Mouse (Mus musculus) forebrain, embryonic 16.5 days (tissue): Measurements from ENCODE around the gene Boll. TPM values are rescaled to one million over a fixed set of nuclear protein-coding genes. Genes with fewer than 3 reads are reported as not detected.
"Not testable (repeated sequence)": the region's sequence is repeated elsewhere in the genome, so short reads cannot be mapped to it uniquely, and the experiment has no call there.

ENCODE experiments used
- ATAC-seq: fragments of 200-750 bp; cut with Nextera tagmentation; 2 replicates; pipeline ENCODE4 v1.8.0; 2017; ENCODE audit warnings: mild to moderate bottlenecking, moderate library complexity
- H3K27ac ChIP-seq: fragments of 300-500 bp; sonication (generic); 2 replicates; pipeline ENCODE4 v1.5.1; 2014; ENCODE audit warnings: low read length, control low read depth
- H3K27me3 ChIP-seq: fragments of 300-500 bp; sonication (generic); replicated peaks from 2 replicates; pipeline ENCODE4 v1.6.1; 2014; ENCODE audit warnings: low read length; ENCODE audit not compliant: control insufficient read depth, insufficient read depth
- H3K36me3 ChIP-seq: fragments of 300-500 bp; sonication (generic); 2 replicates; pipeline ENCODE4 v1.6.1; 2014; ENCODE audit not compliant: control insufficient read depth, insufficient read depth
- H3K4me1 ChIP-seq: fragments of 300-500 bp; sonication (generic); replicated peaks from 2 replicates; pipeline ENCODE4 v1.6.1; 2014; ENCODE audit warnings: low read length; ENCODE audit not compliant: control insufficient read depth, insufficient read depth
- H3K4me2 ChIP-seq: fragments of 300-500 bp; sonication (generic); 2 replicates; pipeline ENCODE4 v1.6.1; 2014; ENCODE audit warnings: mild to moderate bottlenecking, low read length, control low read depth
- H3K4me3 ChIP-seq: fragments of 300-500 bp; sonication (generic); replicated peaks from 2 replicates; pipeline ENCODE4 v1.5.1; 2014; ENCODE audit warnings: mild to moderate bottlenecking, low read length, control low read depth
- H3K9ac ChIP-seq: fragments of 300-500 bp; sonication (generic); replicated peaks from 2 replicates; pipeline ENCODE4 v1.6.1; 2014; ENCODE audit warnings: low read depth, low read length, control low read depth
- H3K9me3 ChIP-seq: fragments of 300-500 bp; sonication (generic); 2 replicates; pipeline ENCODE4 v1.6.1; 2016; ENCODE audit warnings: low read length; ENCODE audit not compliant: control insufficient read depth
- WGBS: fragments of 180-500 bp; shearing (Covaris S2); extraction: QIAGEN DNeasy Blood & Tissue Kit; methylation state at CpG from one replicate; pipeline ENCODE4 v1.1.7; 2014; 5-methylcytosine and 5-hydroxymethylcytosine counted together
- polyA plus RNA-seq: library from polyadenylated mRNA; unstranded; fragments of >200 nt; fragmentation: Nextera tagmentation; extraction: Ambion mirVana; gene quantifications from 2 replicates; pipeline ENCODE4 v1.2.1, GENCODE M21; 2015

The Boll gene
- polyA plus RNA-seq, 1 experiment from 2014 or later, result not detected

DNA sequence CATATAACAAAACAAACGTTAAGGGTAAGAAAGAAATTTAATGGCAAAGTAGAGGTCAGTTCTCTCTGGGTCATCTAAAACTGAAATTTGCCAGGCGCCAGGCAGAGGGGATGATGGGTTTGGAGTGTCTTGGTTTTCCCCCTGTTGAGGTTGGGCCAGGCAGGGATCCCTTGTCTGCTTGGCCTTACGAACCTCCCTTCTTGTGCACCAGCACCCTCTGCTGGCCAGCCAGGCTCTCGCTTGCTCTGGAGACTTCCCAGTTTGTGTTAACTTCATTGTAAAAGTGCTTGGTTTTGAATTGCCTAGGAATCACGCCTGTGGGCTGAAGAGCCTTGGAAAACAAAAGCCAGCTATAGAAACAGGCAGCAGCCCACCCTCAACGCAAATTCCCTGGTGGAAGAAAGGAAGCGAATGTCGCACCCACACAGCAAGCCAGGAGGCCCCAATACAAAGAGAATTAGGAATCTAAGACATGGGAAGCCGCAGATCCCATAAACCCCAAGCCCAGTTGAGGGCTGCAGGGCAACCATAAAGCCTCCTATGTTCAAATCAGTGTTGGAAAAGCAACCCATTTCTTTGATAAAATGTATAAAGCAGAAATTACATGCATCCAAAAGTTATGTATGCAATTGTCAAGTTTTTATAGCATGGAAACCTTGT is 20.0 kb upstream of the Boll start:
- Histone ChIP-seq H3K4me1 (no peaks in the 10 kb centered on the region), H3K27me3 (no peaks in the 10 kb centered on the region), H3K4me2 (no peak overlapping the region), H3K9ac (no peak overlapping the region), H3K9me3 (no peaks in the 10 kb centered on the region), H3K4me3 (no peak overlapping the region), H3K27ac (no peak overlapping the region), H3K36me3 (no peaks in the 10 kb centered on the region)
- peak; percentile 79 for ATAC-seq
- 9% methylated on average over 9 of the region's 9 CpGs for WGBS

- no peak overlapping the region for H3K4me2 ChIP-seq
- no peaks in the 10 kb centered on the region for H3K9me3 ChIP-seq
- no peak for ATAC-seq
- H3K4me1 ChIP-seq, result no peaks in the 10 kb centered on the region
- no peaks in the 10 kb centered on the region for H3K36me3 ChIP-seq
- H3K27ac ChIP-seq, result no peak overlapping the region
- WGBS, result 75% methylated on average over 2 of the region's 2 CpGs
- no peak overlapping the region for H3K9ac ChIP-seq
- H3K4me3 ChIP-seq, result no peak overlapping the region
- H3K27me3 ChIP-seq, result no peaks in the 10 kb centered on the region
These were observed 17.3 kb upstream of the Boll start for GRCm38 (mm10) chr1:55380527-55380926.

- 89% methylated on average over 3 of the region's 3 CpGs for WGBS
- H3K9ac ChIP-seq, result no peak overlapping the region
- no peak for ATAC-seq
- H3K4me1 ChIP-seq, result no peaks in the 10 kb centered on the region
- H3K27ac ChIP-seq, result no peak overlapping the region
- no peak overlapping the region for H3K4me3 ChIP-seq
- no peak overlapping the region for H3K4me2 ChIP-seq
- no peaks in the 10 kb centered on the region for H3K36me3 ChIP-seq
- H3K9me3 ChIP-seq, result no peaks in the 10 kb centered on the region
- no peaks in the 10 kb centered on the region for H3K27me3 ChIP-seq
These were observed 9.4 kb upstream of the Boll start for GRCm38 (mm10) chr1:55372626-55373025.

- Histone ChIP-seq H3K4me3 (peak overlapping the region; percentile 51), H3K27me3 (peaks cover 6% of the 10 kb centered on the region), H3K4me1 (peaks cover 5% of the 10 kb centered on the region), H3K9me3 (0 out of 2 replicates have a peak, but pooled peaks cover 3% of the 10 kb centered on the region), H3K27ac (no peak overlapping the region), H3K4me2 (peak overlapping the region; percentile 63), H3K9ac (peak overlapping the region; percentile 15), H3K36me3 (no peaks in the 10 kb centered on the region)
- ATAC-seq, result peak; percentile 87
- 4% methylated on average over 27 of the region's 27 CpGs for WGBS
These were observed 317 bp upstream of the Boll start for GRCm38 (mm10) chr1:55363586-55363985.

- 0 out of 2 replicates have a peak, but pooled peaks cover 3% of the 10 kb centered on the region for H3K9me3 ChIP-seq
- peak; percentile 37; the same call in 1 of the 2 replicates for ATAC-seq
- H3K4me1 ChIP-seq, result peaks cover 5% of the 10 kb centered on the region
- H3K27me3 ChIP-seq, result peaks cover 6% of the 10 kb centered on the region
- peak overlapping the region; percentile 63 for H3K4me2 ChIP-seq
- 64% methylated on average over 19 of the region's 49 CpGs for WGBS
- H3K36me3 ChIP-seq, result no peaks in the 10 kb centered on the region
- no peak overlapping the region for H3K27ac ChIP-seq
- H3K4me3 ChIP-seq, result peak overlapping the region; percentile 51
- H3K9ac ChIP-seq, result no peak overlapping the region
These were observed 635 bp downstream of the Boll start for GRCm38 (mm10) chr1:55362634-55363033.

DNA sequence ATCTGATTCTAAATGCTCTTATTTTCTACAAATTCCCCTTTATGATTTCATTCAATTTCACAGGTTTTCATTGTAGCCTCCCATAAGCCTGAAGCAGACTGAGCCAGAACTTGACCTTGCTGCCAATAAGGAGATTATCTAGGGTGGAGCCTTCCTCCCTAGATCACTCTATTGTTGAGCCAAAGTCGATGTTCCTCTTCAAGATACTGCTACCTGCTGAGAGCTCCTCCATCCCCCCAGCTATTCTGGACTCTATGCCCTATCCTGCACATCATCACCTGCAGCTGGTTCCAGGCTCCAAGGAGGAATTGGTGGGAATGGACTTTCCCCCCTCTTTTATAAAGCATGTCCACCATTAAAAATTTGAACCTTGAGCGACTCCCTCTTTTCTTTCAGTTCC is 11.4 kb downstream of the Boll start:
- H3K27me3 ChIP-seq, H3K4me2 ChIP-seq, H3K27ac ChIP-seq, H3K9ac ChIP-seq, H3K4me3 ChIP-seq, H3K9me3 ChIP-seq, ATAC-seq, H3K4me1 ChIP-seq, H3K36me3 ChIP-seq: not testable (repeated sequence)
- WGBS, result 65% methylated on average over 2 of the region's 2 CpGs

- not testable (repeated sequence) for H3K9me3 ChIP-seq, H3K4me2 ChIP-seq, H3K4me3 ChIP-seq, H3K27me3 ChIP-seq, H3K36me3 ChIP-seq, H3K27ac ChIP-seq, H3K4me1 ChIP-seq, ATAC-seq, H3K9ac ChIP-seq
- WGBS, result 89% methylated on average over 5 of the region's 5 CpGs
These were observed 37.8 kb downstream of the Boll start for GRCm38 (mm10) chr1:55325496-55325895.

GRCm38 (mm10) chr1:55301077-55301476 is 62.2 kb downstream of the Boll start:
- no peak overlapping the region for H3K27ac ChIP-seq
- no peaks in the 10 kb centered on the region for H3K36me3 ChIP-seq
- no peak for ATAC-seq
- no peak overlapping the region for H3K4me2 ChIP-seq
- H3K4me3 ChIP-seq, result no peak overlapping the region
- H3K27me3 ChIP-seq, result no peaks in the 10 kb centered on the region
- H3K9me3 ChIP-seq, result no peaks in the 10 kb centered on the region
- H3K4me1 ChIP-seq, result no peaks in the 10 kb centered on the region
- H3K9ac ChIP-seq, result no peak overlapping the region

GRCm38 (mm10) chr1:55279081-55279480 is 84.2 kb downstream of the Boll start:
- WGBS, result 71% methylated on average over 9 of the region's 9 CpGs
- Histone ChIP-seq H3K4me3 (no peak overlapping the region), H3K9ac (no peak overlapping the region), H3K27me3 (no peaks in the 10 kb centered on the region), H3K4me2 (no peak overlapping the region), H3K27ac (no peak overlapping the region), H3K4me1 (no peaks in the 10 kb centered on the region), H3K36me3 (no peaks in the 10 kb centered on the region), H3K9me3 (no peaks in the 10 kb centered on the region)
- no peak for ATAC-seq

DNA sequence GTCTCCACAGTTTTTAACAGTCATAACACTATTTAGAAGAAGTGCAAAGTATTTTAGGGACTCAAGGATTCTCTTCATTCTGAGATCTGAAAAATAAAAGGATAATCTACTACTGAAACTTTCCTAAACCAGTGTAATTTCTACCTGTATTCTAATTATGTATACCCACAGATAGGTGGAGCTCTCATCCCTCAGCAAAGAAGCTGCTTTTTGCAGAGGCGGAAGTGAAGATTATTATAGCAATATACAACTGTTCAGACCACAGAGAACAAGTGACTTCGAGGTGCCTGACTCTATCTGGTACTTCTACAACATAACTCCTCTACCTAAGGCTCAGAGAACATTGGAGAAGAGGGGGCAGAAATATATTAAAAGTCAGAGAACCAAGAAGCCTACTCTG is 97.8 kb downstream of the Boll start:
- H3K4me3 ChIP-seq, result no peak overlapping the region
- no peak overlapping the region for H3K4me2 ChIP-seq
- no peaks in the 10 kb centered on the region for H3K9me3 ChIP-seq
- no peaks in the 10 kb centered on the region for H3K27me3 ChIP-seq
- H3K9ac ChIP-seq, result no peak overlapping the region
- ATAC-seq, result no peak
- no peak overlapping the region for H3K27ac ChIP-seq
- no peaks in the 10 kb centered on the region for H3K4me1 ChIP-seq
- 68% methylated on average over 2 of the region's 2 CpGs for WGBS
- H3K36me3 ChIP-seq, result no peaks in the 10 kb centered on the region
